Mouse (Mus musculus) thymus, adult 2 months (tissue): ENCODE data around the gene Nelfe. TPM values are rescaled to one million over a fixed set of nuclear protein-coding genes. Genes with fewer than 3 reads are reported as not detected.
A peak's percentile ranks its signal among the peaks of the same experiment; 100 is the strongest.

Source experiments
- DNase-seq: peaks from one replicate; pipeline ENCODE4 v3.0.0; 2021
- H3K27ac ChIP-seq: fragments of 200-500 bp; 2 replicates; pipeline ENCODE4 v1.5.1; 2012; ENCODE audit warnings: low read length, control low read depth; ENCODE audit not compliant: control insufficient read depth, insufficient read depth
- H3K27me3 ChIP-seq: fragments of 200-500 bp; 2 replicates; pipeline ENCODE4 v1.6.1; 2012; ENCODE audit warnings: mild to moderate bottlenecking, low read length, moderate library complexity, mixed read lengths; ENCODE audit not compliant: control insufficient read depth, insufficient read depth
- H3K36me3 ChIP-seq: fragments of 200-500 bp; 2 replicates; pipeline ENCODE4 v1.6.1; 2012; ENCODE audit warnings: mild to moderate bottlenecking, low read length, moderate library complexity; ENCODE audit not compliant: control insufficient read depth, insufficient read depth
- H3K4me1 ChIP-seq: fragments of 200-500 bp; replicated peaks from 2 replicates; pipeline ENCODE4 v1.6.1; 2012; ENCODE audit warnings: low read length; ENCODE audit not compliant: control insufficient read depth, insufficient read depth
- H3K4me3 ChIP-seq: fragments of 200-500 bp; 2 replicates; pipeline ENCODE4 v1.5.1; 2012; ENCODE audit warnings: mild to moderate bottlenecking, low read length, control low read depth, moderate library complexity; ENCODE audit not compliant: control insufficient read depth, insufficient read depth
- CTCF ChIP-seq: fragments of 200-500 bp; IDR thresholded peaks from 2 replicates; pipeline ENCODE4 v1.5.1; 2012; ENCODE audit warnings: mild to moderate bottlenecking, control low read depth, low read length, moderate library complexity, borderline replicate concordance; ENCODE audit not compliant: control insufficient read depth, poor library complexity, insufficient read depth; ENCODE audit errors: extremely low read depth
- POLR2A ChIP-seq: fragments of 200-500 bp; IDR thresholded peaks from 2 replicates; pipeline ENCODE4 v1.6.1; 2012; ENCODE audit warnings: mild to moderate bottlenecking, low read length, control low read depth, moderate library complexity; ENCODE audit not compliant: control insufficient read depth, poor library complexity, insufficient read depth; ENCODE audit errors: extremely low read depth
- whole genome bisulfite sequencing: fragments of 180-500 bp; shearing (Covaris S2); methylation state at CpG from one replicate; pipeline ENCODE4 v1.1.7; 2018; 5-methylcytosine and 5-hydroxymethylcytosine counted together
- polyA plus RNA-seq: library from polyadenylated mRNA; depleted of rRNA; stranded (reverse); fragments of >200 nt; gene quantifications from 2 replicates; pipeline ENCODE4 v1.2.3, GENCODE M21; 2012

The Nelfe gene
- polyA plus RNA-seq, 1 experiment, result 26.1 TPM

DNA sequence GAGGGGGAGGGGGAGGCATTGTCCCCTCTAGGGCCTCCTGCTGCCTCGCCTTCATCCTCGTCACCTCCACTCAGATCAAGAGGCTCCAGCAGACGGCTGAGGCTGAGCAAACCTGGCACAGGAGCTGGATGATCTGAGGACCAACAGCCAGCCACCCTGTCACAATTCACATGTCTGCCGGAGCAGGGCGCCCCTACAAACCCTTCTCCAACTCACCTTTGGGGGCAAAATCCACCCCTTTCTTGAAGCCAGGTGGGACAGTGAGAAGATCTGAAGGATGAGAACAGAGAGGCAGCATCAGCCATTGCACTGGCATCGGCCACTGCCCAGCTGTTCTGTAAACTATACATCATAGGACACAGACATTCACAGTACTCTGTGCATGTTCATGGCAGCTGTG is 3.0 kb upstream of the Nelfe start:
- WGBS, result over 99% methylated on average over 6 of the region's 6 CpGs
- H3K36me3 ChIP-seq, result peaks cover 23% of the 10 kb centered on the region
- no peak for DNase-seq
- no peak overlapping the region for H3K4me3 ChIP-seq
- no peaks in the 10 kb centered on the region for H3K27me3 ChIP-seq
- H3K4me1 ChIP-seq, result peaks cover 11% of the 10 kb centered on the region
- no peak overlapping the region for H3K27ac ChIP-seq
- TF ChIP-seq CTCF, result no peak
- no peak for TF ChIP-seq POLR2A

DNA sequence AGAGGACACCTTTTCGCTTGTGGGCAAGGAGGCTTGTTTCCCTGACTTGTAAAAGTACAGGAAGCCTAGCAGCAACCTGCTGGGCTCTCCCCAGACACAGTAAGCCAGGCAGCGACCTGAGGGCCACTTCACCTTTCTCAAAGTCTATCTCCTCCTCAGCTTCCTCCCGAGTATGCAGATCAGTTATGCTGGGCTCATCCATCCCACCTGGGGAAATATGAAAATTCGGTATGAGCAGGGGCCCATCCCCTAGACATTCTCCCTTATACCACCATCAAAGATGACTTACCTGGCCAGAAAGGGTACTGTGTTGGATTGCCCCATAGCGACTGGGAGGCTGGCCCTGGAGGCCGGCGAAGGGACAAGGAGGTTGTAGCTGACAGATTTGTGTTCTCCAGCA is 2.6 kb upstream of the Nelfe start:
- DNase-seq, result no peak
- Histone ChIP-seq H3K4me1 (peaks cover 11% of the 10 kb centered on the region), H3K36me3 (peaks cover 20% of the 10 kb centered on the region), H3K4me3 (no peak overlapping the region), H3K27ac (no peak overlapping the region), H3K27me3 (no peaks in the 10 kb centered on the region)
- TF ChIP-seq CTCF (no peak), POLR2A (no peak)
- WGBS, result 98% methylated on average over 7 of the region's 7 CpGs

DNA sequence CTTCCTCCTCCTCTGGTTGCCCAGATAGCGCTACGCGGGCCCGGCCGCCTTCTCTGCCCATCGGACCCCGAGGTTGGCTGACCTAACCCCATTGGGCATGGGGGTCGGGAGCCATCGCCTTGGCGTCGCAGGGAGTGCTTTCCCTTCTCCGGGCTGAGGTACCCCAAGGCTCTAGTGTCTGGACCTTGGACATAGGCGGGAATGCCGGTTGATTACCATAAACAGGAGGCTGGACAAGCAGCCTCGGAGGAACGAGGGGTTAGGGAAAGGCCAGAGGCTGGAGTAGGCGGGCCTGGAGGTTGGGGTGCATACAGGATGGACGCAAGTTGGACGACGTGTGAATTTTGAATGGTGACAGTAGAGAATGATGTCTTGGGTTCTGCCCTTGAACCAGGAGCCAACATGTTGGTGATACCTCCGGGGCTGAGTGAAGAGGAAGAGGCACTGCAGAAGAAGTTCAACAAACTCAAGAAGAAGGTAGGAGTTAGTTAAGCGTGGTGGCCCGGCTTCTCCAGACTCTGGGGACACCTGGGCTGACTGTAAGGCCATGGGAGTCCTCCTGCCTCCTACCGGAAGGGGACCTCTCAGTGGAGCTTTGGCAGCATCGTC is 430 bp downstream of the Nelfe start:
- TF ChIP-seq CTCF (peak; percentile 26; the same call in 1 of the 2 replicates), POLR2A (0 out of 2 replicates have a peak, but pooled peaks have one; percentile 2)
- H3K36me3 ChIP-seq, result no peaks in the 10 kb centered on the region; the same call in none of the 2 replicates
- no peak overlapping the region for H3K27ac ChIP-seq
- 2% methylated on average over 25 of the region's 25 CpGs for WGBS
- peak; percentile 12 for DNase-seq
- H3K4me3 ChIP-seq, result peak overlapping the region; percentile 60
- no peaks in the 10 kb centered on the region for H3K27me3 ChIP-seq
- H3K4me1 ChIP-seq, result peaks cover 11% of the 10 kb centered on the region

DNA sequence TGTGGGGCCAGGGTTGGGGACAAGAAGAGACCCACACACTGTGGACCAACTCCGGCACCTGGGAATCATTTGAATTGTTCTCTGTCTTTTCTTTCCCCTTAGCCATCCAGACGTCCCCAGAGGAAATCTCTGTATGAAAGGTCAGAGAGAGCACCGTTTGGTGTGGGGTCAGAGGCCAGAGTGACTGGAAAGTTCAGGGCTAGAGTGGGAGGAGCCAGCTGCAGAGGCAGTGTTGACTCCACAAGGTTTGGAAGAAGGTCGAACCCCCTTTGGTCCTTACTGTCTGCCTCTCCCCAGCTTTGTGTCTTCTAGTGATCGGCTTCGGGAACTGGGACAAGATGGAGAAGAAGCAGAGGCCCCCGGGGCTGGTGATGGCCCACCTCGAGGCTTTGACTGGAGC is 3.3 kb downstream of the Nelfe start:
- no peaks in the 10 kb centered on the region for H3K27me3 ChIP-seq
- no peak overlapping the region for H3K4me3 ChIP-seq
- no peak for TF ChIP-seq POLR2A
- no peak for TF ChIP-seq CTCF
- no peak overlapping the region for H3K27ac ChIP-seq
- WGBS, result 93% methylated on average over 8 of the region's 8 CpGs
- H3K4me1 ChIP-seq, result peaks cover 11% of the 10 kb centered on the region
- DNase-seq, result no peak
- no peaks in the 10 kb centered on the region; the same call in 1 of the 2 replicates for H3K36me3 ChIP-seq

DNA sequence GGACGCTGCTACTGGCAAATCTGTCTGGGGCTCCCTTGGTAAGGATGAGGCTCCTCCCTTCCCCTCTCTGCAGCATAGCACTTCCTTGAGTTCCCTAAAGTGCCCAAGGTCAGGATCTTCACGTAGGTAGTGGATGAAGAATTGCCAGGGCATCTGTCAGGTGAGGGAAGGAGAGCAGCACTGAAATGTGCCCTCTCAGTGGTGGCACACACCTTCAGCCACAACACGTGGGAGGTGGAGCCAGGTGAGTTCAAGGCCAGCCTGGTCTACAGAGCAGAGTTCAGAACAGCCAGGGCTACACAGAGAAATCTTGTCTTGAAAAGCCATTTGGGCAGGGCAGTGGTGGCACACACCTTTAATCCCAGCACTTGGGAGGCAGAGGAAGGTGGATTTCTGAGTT is 4.6 kb downstream of the Nelfe start:
- no peak overlapping the region for H3K27ac ChIP-seq
- TF ChIP-seq CTCF (no peak), POLR2A (no peak)
- H3K27me3 ChIP-seq, result no peaks in the 10 kb centered on the region
- 96% methylated on average over 3 of the region's 3 CpGs for WGBS
- no peak overlapping the region for H3K4me3 ChIP-seq
- no peaks in the 10 kb centered on the region; the same call in 1 of the 2 replicates for H3K36me3 ChIP-seq
- DNase-seq, result no peak
- peaks cover 7% of the 10 kb centered on the region for H3K4me1 ChIP-seq

DNA sequence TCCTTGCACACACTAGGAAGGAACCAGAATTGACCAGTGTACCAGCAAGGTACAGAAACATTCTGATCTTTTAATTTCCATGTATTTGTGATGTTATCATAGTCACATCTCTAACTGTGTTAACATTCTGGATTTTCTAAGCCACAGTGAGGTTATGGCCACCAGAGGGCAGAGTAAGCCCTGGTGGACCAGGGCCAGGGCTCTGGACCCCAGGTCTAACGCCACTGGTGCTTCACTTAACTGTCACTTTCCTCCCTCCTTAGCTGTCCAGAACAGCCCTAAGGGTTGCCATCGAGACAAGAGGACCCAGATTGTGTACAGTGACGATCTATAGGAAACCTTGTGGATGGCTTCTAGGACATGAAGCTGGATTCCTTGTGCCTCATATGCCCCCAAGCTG is 5.6 kb downstream of the Nelfe start:
- 56% methylated on average over 3 of the region's 3 CpGs for WGBS
- Histone ChIP-seq H3K27ac (no peak overlapping the region), H3K4me1 (peaks cover 3% of the 10 kb centered on the region), H3K4me3 (no peak overlapping the region), H3K36me3 (no peaks in the 10 kb centered on the region; the same call in 1 of the 2 replicates), H3K27me3 (no peaks in the 10 kb centered on the region)
- no peak for TF ChIP-seq POLR2A
- peak; percentile 90 for TF ChIP-seq CTCF
- DNase-seq, result peak; percentile 36

DNA sequence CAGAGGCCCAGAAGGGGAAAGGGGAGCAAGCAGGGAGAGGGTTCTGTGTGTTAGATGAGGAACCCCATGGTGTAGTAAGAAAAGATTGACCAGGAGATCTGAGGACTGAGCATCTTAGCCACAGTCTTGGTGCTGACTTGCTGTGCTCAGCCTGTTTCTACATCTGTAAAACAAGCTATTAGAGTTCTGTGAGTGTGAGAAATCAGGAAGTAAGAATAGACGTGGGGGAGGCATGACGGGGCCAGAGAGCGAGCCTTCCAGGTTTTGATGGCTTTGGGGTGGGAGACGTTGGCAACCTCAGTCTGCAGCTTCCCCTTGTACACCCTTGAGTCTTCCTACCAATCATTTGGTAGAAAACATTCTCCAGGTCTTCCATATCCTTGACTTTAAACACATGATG is 8.5 kb downstream of the Nelfe start:
- H3K36me3 ChIP-seq, result no peaks in the 10 kb centered on the region; the same call in 1 of the 2 replicates
- no peak overlapping the region for H3K4me3 ChIP-seq
- no peak for TF ChIP-seq CTCF
- no peak for TF ChIP-seq POLR2A
- H3K4me1 ChIP-seq, result no peaks in the 10 kb centered on the region
- WGBS, result 11% methylated on average over 4 of the region's 4 CpGs
- DNase-seq, result no peak
- no peak overlapping the region for H3K27ac ChIP-seq
- no peaks in the 10 kb centered on the region for H3K27me3 ChIP-seq

DNA sequence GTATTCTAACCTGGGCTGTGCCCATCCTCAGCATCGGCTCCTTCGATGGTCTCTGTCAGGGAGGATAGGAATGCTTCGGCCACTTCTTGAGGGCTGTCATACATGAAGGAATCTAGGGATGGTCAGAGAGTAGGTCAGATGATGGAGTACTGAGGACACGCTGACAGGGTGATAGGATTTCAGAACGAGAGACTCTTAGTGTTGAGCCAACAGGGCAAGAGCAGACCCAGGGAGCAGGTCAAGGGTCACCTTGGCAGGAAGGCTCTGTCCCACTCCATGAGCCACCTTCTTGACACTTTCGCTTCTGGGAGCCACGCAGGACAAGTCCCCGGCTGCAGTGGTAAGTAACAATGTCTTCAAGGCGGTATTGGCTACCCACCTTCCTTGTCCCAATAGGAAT is 10.3 kb downstream of the Nelfe start:
- no peak for DNase-seq
- Histone ChIP-seq H3K4me3 (no peak overlapping the region), H3K27me3 (no peaks in the 10 kb centered on the region), H3K27ac (no peak overlapping the region), H3K36me3 (no peaks in the 10 kb centered on the region; the same call in 1 of the 2 replicates), H3K4me1 (peaks cover 2% of the 10 kb centered on the region; the same call in 1 of the 2 replicates)
- WGBS, result 91% methylated on average over 9 of the region's 9 CpGs
- TF ChIP-seq POLR2A (no peak), CTCF (no peak)
